In the genomic region with DNA sequence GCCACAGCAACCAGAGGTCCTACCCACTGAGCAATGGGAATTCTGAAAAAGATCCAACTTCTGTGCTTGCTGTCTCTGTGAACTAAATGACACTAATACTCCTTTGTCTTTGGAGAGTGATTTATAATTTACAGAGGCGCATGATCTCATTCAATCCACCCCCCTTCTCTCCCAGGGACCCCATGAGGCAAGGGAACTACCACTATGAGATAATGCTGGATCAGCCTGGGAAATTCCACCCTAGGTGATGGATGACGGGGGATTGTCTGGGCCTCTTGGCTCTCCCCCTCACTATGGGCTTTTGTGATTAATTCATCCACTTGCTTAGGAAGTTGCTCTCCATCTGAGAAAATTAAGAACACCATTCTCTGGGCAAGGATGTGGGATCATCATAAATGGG, we compare ENCODE assay signal across 29 mouse cellular contexts.
DNase-seq lines count a peak whose midpoint lies in the region; ATAC-seq and TF ChIP-seq lines count a peak whose summit lies in the region.
"Had no signal": no experiment of that assay in that cellular context is flagged by ENCODE, and none has a peak within 500 bp of the region (broad histone marks: within the 10 kb centered on the region; RNA-seq: fewer than 3 reads in every experiment).

No protein-coding gene starts in this region.

- no peak overlapping the region for H3K4me2 ChIP-seq in kidney, postnatal 0 days (ENCODE audit: low read length)
- H3K4me2 ChIP-seq in neural tube, embryonic 13.5 days = no peak overlapping the region
- H3K4me2 ChIP-seq in neural tube, embryonic 15.5 days = no peak overlapping the region
- H3K4me2 ChIP-seq: embryonic facial prominence, embryonic 15.5 days; forebrain, embryonic 12.5 days; heart, embryonic 12.5 days; kidney, embryonic 15.5 days; limb, embryonic 12.5 days; liver, embryonic 11.5 days; midbrain, embryonic 15.5 days; neural tube, embryonic 12.5 days had no signal

- H3K9me3 ChIP-seq in kidney, postnatal 0 days (replicated peaks; ENCODE audit: low read length) = no peaks in the 10 kb centered on the region
- no peaks in the 10 kb centered on the region for H3K9me3 ChIP-seq in neural tube, embryonic 13.5 days
- no peaks in the 10 kb centered on the region for H3K9me3 ChIP-seq in neural tube, embryonic 15.5 days (replicated peaks)
- H3K9me3 ChIP-seq: embryonic facial prominence, embryonic 15.5 days; forebrain, embryonic 12.5 days; heart, embryonic 12.5 days; hindbrain, embryonic 10.5 days; kidney, embryonic 15.5 days; limb, embryonic 12.5 days; midbrain, embryonic 10.5 days; midbrain, embryonic 15.5 days; neural tube, embryonic 12.5 days had no signal

- no peak for TF ChIP-seq CTCF in kidney, postnatal 0 days (IDR thresholded peaks at IDR 0.05; ENCODE audit: low read depth)

- H3K9ac ChIP-seq in kidney, postnatal 0 days (ENCODE audit: low read depth, low read length) = no peak overlapping the region
- no peak overlapping the region for H3K9ac ChIP-seq in neural tube, embryonic 13.5 days
- H3K9ac ChIP-seq in neural tube, embryonic 15.5 days (replicated peaks) = no peak overlapping the region
- H3K9ac ChIP-seq: embryonic facial prominence, embryonic 15.5 days; forebrain, embryonic 12.5 days; forebrain, postnatal 0 days; heart, embryonic 12.5 days; kidney, embryonic 15.5 days; limb, embryonic 12.5 days; midbrain, embryonic 15.5 days; neural tube, embryonic 12.5 days had no signal

- H3K27me3 ChIP-seq in kidney, postnatal 0 days (ENCODE audit: insufficient read depth, low read length) = no peaks in the 10 kb centered on the region
- no peaks in the 10 kb centered on the region for H3K27me3 ChIP-seq in neural tube, embryonic 13.5 days
- no peaks in the 10 kb centered on the region for H3K27me3 ChIP-seq in neural tube, embryonic 15.5 days (replicated peaks)
- H3K27me3 ChIP-seq: embryonic facial prominence, embryonic 15.5 days; forebrain, embryonic 12.5 days; heart, embryonic 12.5 days; kidney, embryonic 15.5 days; limb, embryonic 12.5 days; midbrain, embryonic 15.5 days; neural tube, embryonic 12.5 days had no signal

- DNase-seq in embryo, embryonic 10.5 days (ENCODE audit: low spot score) = peak; percentile 43
- DNase-seq in embryo, embryonic 10 days (ENCODE audit: low spot score) = no peak
- peak; percentile 39 for DNase-seq in kidney, postnatal 0 days (ENCODE audit: low spot score)
- DNase-seq in kidney, adult 9 months = no peak
- DNase-seq in mesoderm, embryonic 11.5 days (ENCODE audit: low read depth, low spot score) = peak; percentile 65
- DNase-seq in thymus, postnatal 10 days (ENCODE audit: low spot score in 2 of 2) = no peak
- DNase-seq: adrenal gland, postnatal 25 days; cerebellum, adult 11-12 months; cerebellum, adult 9-11 months; forebrain, postnatal 0 days; heart, adult 2 months; kidney, adult 11 months; kidney, postnatal 4 days; layer of hippocampus, postnatal 36 days; thymus, postnatal 25 days had no signal

- H3K27ac ChIP-seq in kidney, postnatal 0 days = no peak overlapping the region
- no peak overlapping the region for H3K27ac ChIP-seq in neural tube, embryonic 13.5 days (replicated peaks)
- H3K27ac ChIP-seq in neural tube, embryonic 15.5 days (replicated peaks) = no peak overlapping the region
- H3K27ac ChIP-seq: embryonic facial prominence, embryonic 15.5 days; forebrain, embryonic 12.5 days; heart, adult 2 months; hindbrain, embryonic 10.5 days; kidney, embryonic 15.5 days; limb, embryonic 12.5 days; midbrain, embryonic 10.5 days; midbrain, embryonic 15.5 days; neural tube, embryonic 12.5 days had no signal

- no peak overlapping the region for H3K4me3 ChIP-seq in kidney, postnatal 0 days (replicated peaks; ENCODE audit: low read depth, low read length)
- no peak overlapping the region for H3K4me3 ChIP-seq in neural tube, embryonic 13.5 days
- H3K4me3 ChIP-seq in neural tube, embryonic 15.5 days (replicated peaks) = no peak overlapping the region
- H3K4me3 ChIP-seq: embryonic facial prominence, embryonic 15.5 days; forebrain, embryonic 12.5 days; heart, adult 2 months; heart, embryonic 12.5 days; hindbrain, embryonic 10.5 days; kidney, embryonic 15.5 days; limb, embryonic 12.5 days; midbrain, embryonic 10.5 days; midbrain, embryonic 15.5 days; neural tube, embryonic 12.5 days had no signal

- WGBS in kidney, postnatal 0 days = 63% methylated on average over 2 of the region's 2 CpGs
- 34% methylated on average over 2 of the region's 2 CpGs for WGBS in neural tube, embryonic 13.5 days
- WGBS in neural tube, embryonic 15.5 days = 24% methylated on average over 2 of the region's 2 CpGs

- H3K4me1 ChIP-seq in kidney, postnatal 0 days (replicated peaks; ENCODE audit: insufficient read depth, low read length) = no peaks in the 10 kb centered on the region
- H3K4me1 ChIP-seq in neural tube, embryonic 13.5 days (replicated peaks) = peaks cover 13% of the 10 kb centered on the region; the same call in 1 of the 2 replicates
- no peaks in the 10 kb centered on the region for H3K4me1 ChIP-seq in neural tube, embryonic 15.5 days
- H3K4me1 ChIP-seq: embryonic facial prominence, embryonic 15.5 days; forebrain, embryonic 12.5 days; limb, embryonic 12.5 days; midbrain, embryonic 15.5 days had no signal

- ATAC-seq in kidney, postnatal 0 days (replicated peaks; ENCODE audit: low FRiP score, low read depth) = no peak
- ATAC-seq in neural tube, embryonic 13.5 days (ENCODE audit: low read depth) = peak; percentile 40; the same call in 1 of the 2 replicates
- no peak for ATAC-seq in neural tube, embryonic 15.5 days (ENCODE audit: low FRiP score)
- ATAC-seq: forebrain, postnatal 0 days; hindbrain, embryonic 16.5 days; lung, postnatal 0 days; midbrain, embryonic 15.5 days had no signal

- no peaks in the 10 kb centered on the region for H3K36me3 ChIP-seq in kidney, postnatal 0 days (ENCODE audit: insufficient read depth, low read length)
- H3K36me3 ChIP-seq in neural tube, embryonic 13.5 days = no peaks in the 10 kb centered on the region
- no peaks in the 10 kb centered on the region for H3K36me3 ChIP-seq in neural tube, embryonic 15.5 days
- H3K36me3 ChIP-seq: embryonic facial prominence, embryonic 15.5 days; forebrain, embryonic 12.5 days; heart, embryonic 12.5 days; hindbrain, embryonic 10.5 days; limb, embryonic 12.5 days; midbrain, embryonic 10.5 days; midbrain, embryonic 15.5 days; neural tube, embryonic 12.5 days had no signal

Comparison
In these comparisons a context has a peak if more than half of its experiments do, and no peak if none do; other contexts are left out.
1. DNase-seq: peak in embryo, embryonic 10.5 days (single experiment), kidney, postnatal 0 days (single experiment) and mesoderm, embryonic 11.5 days (single experiment); none in embryo, embryonic 10 days (single experiment), kidney, adult 9 months (single experiment) and thymus, postnatal 10 days (0 of 2).